Mouse (Mus musculus) limb, embryonic 14.5 days (tissue): Measurements from ENCODE around the gene Snx1. TPM values are rescaled to one million over a fixed set of nuclear protein-coding genes. Genes with fewer than 3 reads are reported as not detected.

Experiments used
- ATAC-seq: fragments of 200-750 bp; cut with Nextera tagmentation; 2 replicates; pipeline ENCODE4 v1.8.0; 2017; ENCODE audit warnings: low read depth, moderate number of reproducible peaks, moderate TSS enrichment; ENCODE audit not compliant: low FRiP score
- DNase-seq: peaks from one replicate; pipeline ENCODE4 v3.0.0-alpha.2; 2015; ENCODE audit warnings: low spot score
- H3K27ac ChIP-seq: fragments of 300-500 bp; sonication (generic); replicated peaks from 2 replicates; pipeline ENCODE4 v1.5.1; 2014; ENCODE audit warnings: low read depth, mild to moderate bottlenecking, low read length, moderate library complexity, mixed read lengths
- H3K27me3 ChIP-seq: fragments of 300-500 bp; sonication (generic); 2 replicates; pipeline ENCODE4 v1.6.1; 2014; ENCODE audit warnings: low read length, mixed read lengths; ENCODE audit not compliant: control insufficient read depth, insufficient read depth
- H3K36me3 ChIP-seq: fragments of 300-500 bp; sonication (generic); 2 replicates; pipeline ENCODE4 v1.6.1; 2014; ENCODE audit warnings: mild to moderate bottlenecking, low read length, moderate library complexity, mixed read lengths; ENCODE audit not compliant: control insufficient read depth, insufficient read depth
- H3K4me1 ChIP-seq: fragments of 300-500 bp; sonication (generic); 2 replicates; pipeline ENCODE4 v1.6.1; 2014; ENCODE audit warnings: antibody characterized with exemption, low read length, mixed read lengths; ENCODE audit not compliant: control insufficient read depth, insufficient read depth
- H3K4me2 ChIP-seq: fragments of 300-500 bp; sonication (generic); replicated peaks from 2 replicates; pipeline ENCODE4 v1.6.1; 2014; ENCODE audit warnings: low read depth, mild to moderate bottlenecking, low read length, moderate library complexity; ENCODE audit not compliant: severe bottlenecking
- H3K4me3 ChIP-seq: fragments of 300-500 bp; sonication (generic); replicated peaks from 2 replicates; pipeline ENCODE4 v1.5.1; 2014; ENCODE audit warnings: low read length
- H3K9ac ChIP-seq: fragments of 300-500 bp; sonication (generic); 2 replicates; pipeline ENCODE4 v1.6.1; 2014; ENCODE audit warnings: mild to moderate bottlenecking, low read depth, low read length, moderate library complexity; ENCODE audit not compliant: severe bottlenecking
- H3K9me3 ChIP-seq: fragments of 300-500 bp; sonication (generic); 2 replicates; pipeline ENCODE4 v1.6.1; 2016; ENCODE audit warnings: low read length; ENCODE audit not compliant: control insufficient read depth
- POLR2A ChIP-seq: fragments of 200-500 bp; IDR thresholded peaks from 2 replicates; pipeline ENCODE4 v1.8.0; 2012; ENCODE audit warnings: inconsistent platforms, mild to moderate bottlenecking, moderate library complexity, borderline replicate concordance; ENCODE audit not compliant: insufficient read depth, insufficient read length; ENCODE audit errors: extremely low read depth
- WGBS: fragments of 180-500 bp; shearing (Covaris S2); extraction: QIAGEN DNeasy Blood & Tissue Kit; methylation state at CpG from one replicate; pipeline ENCODE4 v1.1.7; 2014; 5-methylcytosine and 5-hydroxymethylcytosine counted together
- polyA plus RNA-seq, 2 experiments: library from polyadenylated mRNA; depleted of rRNA in 1 of 2; stranded (reverse) in 1 of 2; unstranded in 1 of 2; fragments of >200 nt; fragmentation: Nextera tagmentation in 1 of 2; extraction: Ambion mirVana in 1 of 2; gene quantifications; 2 replicates each; pipeline versions ENCODE4 v1.2.1 to v1.2.3; 2012 to 2014

Gene Snx1
- polyA plus RNA-seq (2012; rRNA removed), result 95.8 and 111 TPM in 2 replicates
- 123 and 125 TPM in 2 replicates for polyA plus RNA-seq (2014; fragmentation: Nextera tagmentation; extraction: Ambion mirVana)

DNA sequence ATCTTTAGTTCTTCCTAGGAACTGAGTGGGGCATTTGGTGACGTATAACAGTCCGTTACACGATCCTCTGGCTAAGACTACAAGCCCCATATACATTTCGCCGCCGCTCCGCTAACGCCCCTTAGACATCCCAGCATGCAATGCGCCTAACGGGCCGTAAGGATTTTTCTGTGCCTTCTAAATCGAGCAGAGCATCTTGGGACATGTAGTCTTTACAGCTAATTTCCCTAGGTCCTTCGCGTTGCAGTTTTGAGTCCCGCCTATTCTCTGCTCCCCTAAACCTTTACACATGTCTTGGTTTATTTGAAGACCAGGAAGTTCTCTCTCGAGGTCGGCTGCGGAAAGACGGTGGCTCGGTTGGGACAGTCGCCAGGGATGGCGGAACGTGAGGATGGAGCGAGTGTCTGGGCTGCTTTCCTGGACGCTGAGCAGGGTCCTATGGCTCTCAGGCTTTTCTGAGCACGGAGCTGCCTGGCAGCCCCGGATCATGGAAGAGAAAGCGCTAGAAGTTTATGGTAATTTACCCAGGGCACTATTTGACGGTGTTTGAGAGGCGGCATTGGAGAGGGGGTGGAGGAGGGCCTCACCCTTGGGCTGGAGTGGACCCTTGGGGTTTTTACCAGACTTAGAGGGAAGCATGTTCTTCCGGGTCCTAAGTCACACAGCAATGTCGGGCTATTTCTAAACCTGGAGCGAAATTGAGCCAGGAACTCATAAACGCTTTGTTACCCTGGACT, at the start of gene Snx1, which contains the start of gene Ciao2a:
Snx1 (minus strand) TSS at position 132 of the 737 bp plus-strand sequence.
Ciao2a (plus strand) TSS at position 156 of the 737 bp plus-strand sequence.
- DNase-seq (peak; percentile 99), ATAC-seq (peak; percentile 83)
- peak within 1 kb of the TSS; percentile 60 for H3K4me3 ChIP-seq
- H3K9ac ChIP-seq, result peak within 1 kb of the TSS; percentile 66
- H3K4me1 ChIP-seq, result peaks cover 20% of the 10 kb centered on the region
- peak within 1 kb of the TSS; percentile 81 for H3K4me2 ChIP-seq
- H3K9me3 ChIP-seq, result no peaks in the 10 kb centered on the region
- peak; percentile 64; the same call in 1 of the 2 replicates for TF ChIP-seq POLR2A
- under 1% methylated on average over 34 of the region's 34 CpGs for WGBS
- peaks cover 8% of the 10 kb centered on the region; the same call in 1 of the 2 replicates for H3K36me3 ChIP-seq
- H3K27ac ChIP-seq, result peak within 1 kb of the TSS; percentile 80
- no peaks in the 10 kb centered on the region for H3K27me3 ChIP-seq

DNA sequence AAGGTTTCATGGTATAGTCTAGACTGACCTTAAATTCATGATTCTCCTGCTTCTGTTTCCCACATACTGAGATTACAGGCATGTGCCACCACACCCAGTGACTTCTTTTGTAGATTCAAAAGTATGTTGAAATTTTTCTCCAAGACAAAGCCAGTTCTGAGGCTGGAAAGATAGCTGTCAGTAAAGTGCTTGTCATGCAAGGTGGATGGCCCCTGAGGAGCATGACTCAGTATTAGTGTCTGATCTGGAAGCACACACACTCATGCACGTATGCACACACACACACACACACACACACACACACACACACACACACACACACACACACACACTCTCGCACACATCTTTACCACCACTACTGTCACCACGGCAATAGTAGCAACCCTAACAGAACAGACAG, 48.6 kb upstream of the Snx1 start:
- DNase-seq (no peak), ATAC-seq (no peak)
- Histone ChIP-seq H3K27me3 (no peaks in the 10 kb centered on the region), H3K4me2 (no peak overlapping the region), H3K4me3 (no peak overlapping the region), H3K9me3 (no peaks in the 10 kb centered on the region), H3K36me3 (no peaks in the 10 kb centered on the region), H3K4me1 (no peaks in the 10 kb centered on the region), H3K27ac (no peak overlapping the region), H3K9ac (no peak overlapping the region)
- TF ChIP-seq POLR2A, result no peak
- 91% methylated on average over 3 of the region's 3 CpGs for WGBS

DNA sequence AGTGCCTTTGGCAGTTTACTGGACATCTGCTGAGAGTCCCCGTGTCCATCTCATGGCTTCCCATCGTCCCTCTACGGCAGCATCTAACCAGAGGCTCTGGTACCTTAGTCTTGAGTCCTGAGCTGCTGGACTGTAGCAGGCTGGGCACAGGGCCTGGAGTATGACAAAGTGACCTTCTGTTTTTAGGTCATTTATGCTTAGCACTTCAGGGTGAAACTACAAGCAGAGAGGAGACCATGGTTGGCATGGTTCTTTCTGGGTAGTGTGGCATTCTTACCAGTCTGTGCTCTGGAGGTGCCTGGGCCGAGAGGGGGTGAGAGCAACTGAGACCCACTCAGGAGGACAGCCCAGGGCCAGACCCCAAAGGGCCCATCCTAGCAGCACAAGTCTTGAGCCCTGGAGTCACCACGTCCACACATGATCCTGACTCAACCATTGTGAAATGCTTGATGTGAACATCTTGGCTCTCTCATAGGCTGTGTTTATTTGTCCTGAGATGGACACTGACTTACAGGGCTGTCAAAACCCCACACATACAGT, 47.0 kb upstream of the Snx1 start:
- no peak for DNase-seq
- no peak for TF ChIP-seq POLR2A
- H3K9ac ChIP-seq, result no peak overlapping the region
- no peaks in the 10 kb centered on the region for H3K27me3 ChIP-seq
- WGBS, result 93% methylated on average over 5 of the region's 5 CpGs
- H3K9me3 ChIP-seq, result no peaks in the 10 kb centered on the region
- H3K4me3 ChIP-seq, result no peak overlapping the region
- no peaks in the 10 kb centered on the region for H3K4me1 ChIP-seq
- H3K27ac ChIP-seq, result no peak overlapping the region
- no peaks in the 10 kb centered on the region for H3K36me3 ChIP-seq
- no peak overlapping the region for H3K4me2 ChIP-seq
- ATAC-seq, result no peak

DNA sequence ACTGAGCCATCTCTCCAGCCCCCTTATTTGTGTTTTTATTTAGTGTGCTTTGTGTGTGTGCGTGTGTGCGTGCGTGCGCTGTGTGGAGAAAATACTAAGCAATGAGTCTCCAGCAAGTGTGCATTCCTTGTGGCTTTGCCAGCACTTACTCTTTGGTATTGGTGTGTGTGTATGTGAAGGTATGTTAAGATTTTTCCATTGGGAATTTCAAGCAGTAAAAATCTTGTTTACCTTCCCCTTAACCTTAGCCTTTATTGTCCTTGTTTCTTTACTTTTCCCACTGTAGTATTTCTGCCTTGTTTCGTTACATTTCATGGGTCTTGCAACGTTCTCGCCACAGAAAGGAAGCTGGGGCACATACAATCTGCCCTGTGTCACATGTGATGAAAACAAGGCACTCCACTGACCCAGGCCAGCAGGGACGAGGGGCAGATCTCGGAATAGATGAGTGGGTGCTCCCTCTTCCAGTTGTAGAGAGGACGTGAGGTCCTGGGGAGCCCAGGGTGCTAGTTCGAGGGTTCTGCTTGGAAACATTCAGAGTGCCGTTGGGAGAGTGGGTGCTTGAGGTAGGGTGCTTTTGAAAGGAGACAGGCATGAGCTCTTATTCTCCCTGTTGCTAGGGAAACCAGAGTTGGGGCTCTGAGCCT, 45.0 kb upstream of the Snx1 start:
- H3K36me3 ChIP-seq, result no peaks in the 10 kb centered on the region
- no peak for TF ChIP-seq POLR2A
- no peaks in the 10 kb centered on the region for H3K27me3 ChIP-seq
- no peak overlapping the region for H3K4me3 ChIP-seq
- H3K9ac ChIP-seq, result no peak overlapping the region
- no peak overlapping the region for H3K4me2 ChIP-seq
- H3K4me1 ChIP-seq, result no peaks in the 10 kb centered on the region
- ATAC-seq (no peak), DNase-seq (no peak)
- H3K9me3 ChIP-seq, result no peaks in the 10 kb centered on the region
- H3K27ac ChIP-seq, result no peak overlapping the region
- 74% methylated on average over 12 of the region's 12 CpGs for WGBS

DNA sequence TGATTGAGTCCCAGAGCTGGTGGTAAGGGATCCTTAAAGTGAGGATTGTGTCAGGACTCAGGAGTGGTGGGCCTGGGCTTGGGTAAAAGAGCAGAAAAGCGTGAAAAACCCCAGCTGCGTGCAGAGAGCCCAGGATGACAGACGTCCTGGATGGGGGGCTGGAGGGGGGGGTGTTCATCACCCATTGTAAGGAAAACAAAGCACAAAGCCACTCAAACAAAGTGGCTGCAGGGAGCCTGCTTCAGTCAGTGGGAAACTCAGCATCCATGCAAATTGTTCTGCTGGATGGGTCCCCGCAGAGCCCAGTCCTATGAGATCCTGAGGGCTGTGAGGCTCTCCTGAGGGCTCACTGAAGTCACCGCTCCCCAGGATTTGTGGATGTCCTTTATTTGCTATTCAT, 44.1 kb upstream of the Snx1 start:
- no peak for TF ChIP-seq POLR2A
- no peaks in the 10 kb centered on the region for H3K36me3 ChIP-seq
- H3K27me3 ChIP-seq, result no peaks in the 10 kb centered on the region
- H3K4me1 ChIP-seq, result no peaks in the 10 kb centered on the region
- no peak overlapping the region for H3K27ac ChIP-seq
- WGBS, result 55% methylated on average over 5 of the region's 5 CpGs
- no peaks in the 10 kb centered on the region for H3K9me3 ChIP-seq
- DNase-seq (no peak), ATAC-seq (no peak)
- no peak overlapping the region for H3K4me3 ChIP-seq
- H3K4me2 ChIP-seq, result no peak overlapping the region
- peak overlapping the region; percentile 36; the same call in 1 of the 2 replicates for H3K9ac ChIP-seq
